Mouse (Mus musculus): ENCODE results near the gene Spsb4.

GRCm38 (mm10) chr9:96953443-96953842, 65.2 kb downstream of the Spsb4 start:
- TF ChIP-seq POLR2A (IDR thresholded peaks at IDR 0.05; ENCODE audit: low read depth, low read length) = no peak
- TF ChIP-seq CTCF (IDR thresholded peaks at IDR 0.05; ENCODE audit: extremely low read depth, insufficient read length, insufficient replicate concordance, low read depth, low read length) = no peak

All from small intestine, adult 2 months (tissue).